17 mouse cellular contexts compared by ENCODE assay signal in genomic region chr1:86239871-86240270, GRCm38 (mm10).
"Had no signal": no experiment of that assay in that cellular context is flagged by ENCODE, and none has a peak within 500 bp of the region (broad histone marks: within the 10 kb centered on the region; RNA-seq: fewer than 3 reads in every experiment).

No protein-coding gene starts in this region.

- H3K4me1 ChIP-seq: midbrain, embryonic 10.5 days; neural tube, embryonic 12.5 days had no signal

- DNase-seq: kidney, postnatal 36 days; layer of hippocampus, adult 9-11 months; layer of hippocampus, postnatal 36 days; lung, embryonic 14.5 days; lung, postnatal 10 days; lung, postnatal 4 days; midbrain, embryonic 14.5 days; retina, postnatal 1 day; right cerebral cortex, postnatal 4 days; spleen, adult 18-20 months; thymus, adult 2 months; thymus, postnatal 25 days had no signal

- H3K4me3 ChIP-seq: kidney, embryonic 15.5 days; limb, embryonic 13.5 days; liver, embryonic 15.5 days; midbrain, embryonic 10.5 days; neural tube, embryonic 12.5 days had no signal
